In genomic region chr9:113792651-113793512, GRCm38 (mm10) we compare ENCODE assay signal across 8 mouse cellular contexts. TPM values are rescaled to one million over a fixed set of nuclear protein-coding genes. Genes with fewer than 3 reads are reported as not detected.
DNase-seq lines count a peak whose midpoint lies in the region; ATAC-seq and TF ChIP-seq lines count a peak whose summit lies in the region.

No protein-coding gene starts in this region.

- no peaks in the 10 kb centered on the region for H3K9me3 ChIP-seq in hindbrain, embryonic 11.5 days (ENCODE audit: control insufficient read depth, low read length)
- no peaks in the 10 kb centered on the region for H3K9me3 ChIP-seq in lung, embryonic 14.5 days (ENCODE audit: low read depth, low read length)
- no peaks in the 10 kb centered on the region for H3K9me3 ChIP-seq in neural tube, embryonic 15.5 days (replicated peaks)

- H3K27ac ChIP-seq in hindbrain, embryonic 11.5 days (ENCODE audit: low read depth, low read length): peak overlapping the region; percentile 89
- peak overlapping the region; percentile 70 for H3K27ac ChIP-seq in lung, embryonic 14.5 days (ENCODE audit: low read depth)
- H3K27ac ChIP-seq in neural tube, embryonic 15.5 days (replicated peaks): peak overlapping the region; percentile 93
- no peak overlapping the region for H3K27ac ChIP-seq in thymus, adult 2 months (ENCODE audit: control insufficient read depth, insufficient read depth, low read length)

- ATAC-seq in hindbrain, embryonic 11.5 days (ENCODE audit: low FRiP score): peak; percentile 94
- peak; percentile 91 for ATAC-seq in lung, embryonic 14.5 days (ENCODE audit: insufficient read depth)
- peak; percentile 96 for ATAC-seq in neural tube, embryonic 15.5 days (ENCODE audit: low FRiP score)

- no peak for TF ChIP-seq POLR2A in thymus, adult 2 months (IDR thresholded peaks at IDR 0.05; ENCODE audit: control insufficient read depth, extremely low read depth, insufficient read depth, low read length, poor library complexity)

- peak overlapping the region; percentile 55 for H3K9ac ChIP-seq in hindbrain, embryonic 11.5 days (ENCODE audit: low read depth, low read length)
- peak overlapping the region; percentile 45 for H3K9ac ChIP-seq in lung, embryonic 14.5 days
- H3K9ac ChIP-seq in neural tube, embryonic 15.5 days (replicated peaks): peak overlapping the region; percentile 62

- no peak for TF ChIP-seq CTCF in lung, embryonic 14.5 days (IDR thresholded peaks at IDR 0.05; ENCODE audit: low read depth)
- no peak for TF ChIP-seq CTCF in thymus, adult 2 months (IDR thresholded peaks at IDR 0.05; ENCODE audit: borderline replicate concordance, control insufficient read depth, extremely low read depth, insufficient read depth, low read length, poor library complexity)

- peak; percentile 78 for DNase-seq in Muller cell, postnatal 12 days (ENCODE audit: inconsistent ontology term)
- DNase-seq in cerebellum, postnatal 10 days: peak; percentile 85 to 88
- peak; percentile 63 to 74 for DNase-seq in frontal cortex, postnatal 14 days (ENCODE audit: low spot score in 2 of 2)
- peak; percentile 81 for DNase-seq in hindbrain, embryonic 11.5 days (ENCODE audit: low spot score)
- DNase-seq in layer of hippocampus, adult 9-11 months: peak; percentile 95
- DNase-seq in lung, embryonic 14.5 days: peak; percentile 88
- peak; percentile 48 for DNase-seq in thymus, adult 2 months

- no peaks in the 10 kb centered on the region for H3K36me3 ChIP-seq in hindbrain, embryonic 11.5 days (ENCODE audit: control insufficient read depth, insufficient read depth, low read length)
- H3K36me3 ChIP-seq in lung, embryonic 14.5 days (ENCODE audit: insufficient read depth): 0 out of 2 replicates have a peak, but pooled peaks cover under 1% of the 10 kb centered on the region
- H3K36me3 ChIP-seq in neural tube, embryonic 15.5 days: no peaks in the 10 kb centered on the region
- H3K36me3 ChIP-seq in thymus, adult 2 months (ENCODE audit: control insufficient read depth, insufficient read depth, low read length): no peaks in the 10 kb centered on the region

- peak overlapping the region; percentile 41 for H3K4me3 ChIP-seq in hindbrain, embryonic 11.5 days (ENCODE audit: low read depth, low read length)
- peak overlapping the region; percentile 35 for H3K4me3 ChIP-seq in lung, embryonic 14.5 days (ENCODE audit: low read depth, low read length)
- H3K4me3 ChIP-seq in neural tube, embryonic 15.5 days (replicated peaks): peak overlapping the region; percentile 57
- peak overlapping the region; percentile 31 for H3K4me3 ChIP-seq in thymus, adult 2 months (ENCODE audit: control insufficient read depth, insufficient read depth, low read length)

- peaks cover 3% of the 10 kb centered on the region; the same call in 1 of the 2 replicates for H3K4me1 ChIP-seq in hindbrain, embryonic 11.5 days (replicated peaks; ENCODE audit: control insufficient read depth, insufficient read depth, low read length)
- H3K4me1 ChIP-seq in lung, embryonic 14.5 days (ENCODE audit: insufficient read depth): 0 out of 2 replicates have a peak, but pooled peaks cover 6% of the 10 kb centered on the region
- peaks cover 29% of the 10 kb centered on the region for H3K4me1 ChIP-seq in neural tube, embryonic 15.5 days
- peaks cover 6% of the 10 kb centered on the region; the same call in 1 of the 2 replicates for H3K4me1 ChIP-seq in thymus, adult 2 months (replicated peaks; ENCODE audit: control insufficient read depth, insufficient read depth, low read length)

- H3K4me2 ChIP-seq in hindbrain, embryonic 11.5 days (replicated peaks; ENCODE audit: low read depth, low read length): peak overlapping the region; percentile 45
- peak overlapping the region; percentile 60 for H3K4me2 ChIP-seq in lung, embryonic 14.5 days
- peak overlapping the region; percentile 56 for H3K4me2 ChIP-seq in neural tube, embryonic 15.5 days

- 3% methylated on average over 17 of the region's 17 CpGs for WGBS in hindbrain, embryonic 11.5 days
- 4% methylated on average over 17 of the region's 17 CpGs for WGBS in lung, embryonic 14.5 days
- WGBS in neural tube, embryonic 15.5 days: 1% methylated on average over 17 of the region's 17 CpGs
- 7% methylated on average over 17 of the region's 17 CpGs for WGBS in thymus, adult 2 months

- no peaks in the 10 kb centered on the region for H3K27me3 ChIP-seq in hindbrain, embryonic 11.5 days (ENCODE audit: control insufficient read depth, insufficient read depth, low read length)
- H3K27me3 ChIP-seq in lung, embryonic 14.5 days (ENCODE audit: insufficient read depth, low read length): no peaks in the 10 kb centered on the region
- H3K27me3 ChIP-seq in neural tube, embryonic 15.5 days (replicated peaks): no peaks in the 10 kb centered on the region
- no peaks in the 10 kb centered on the region for H3K27me3 ChIP-seq in thymus, adult 2 months (ENCODE audit: control insufficient read depth, insufficient read depth, low read length)

RNA-seq across cellular contexts. Expression of gene Clasp2, which starts 51.6 kb away (rescaled TPM):
- 53.0 and 57.9 TPM in 2 replicates for polyA plus RNA-seq in hindbrain, embryonic 11.5 days (2014; fragmentation: Nextera tagmentation; extraction: Ambion mirVana)
- polyA plus RNA-seq in lung, embryonic 14.5 days (2014; fragmentation: Nextera tagmentation; extraction: Ambion mirVana): 30.2 and 34.2 TPM in 2 replicates
- 107 and 123 TPM in 2 replicates for polyA plus RNA-seq in neural tube, embryonic 15.5 days (2015; fragmentation: Nextera tagmentation; extraction: Ambion mirVana)
- 12.6 and 17.7 TPM in 2 replicates for polyA plus RNA-seq in thymus, adult 2 months (2012; rRNA removed)
